Mouse (Mus musculus) ES-Bruce4 (cell line): ENCODE measurements at regions not wholly inside any gene's neighbourhood (a gene's known extent, or its start where the extent isn't known, plus 50 kb on each side); places are given as distances from the start of the nearest gene placed in this dataset.

Experiments
- CTCF ChIP-seq: IDR thresholded peaks from one replicate; pipeline ENCODE4 v1.8.1; 2011; ENCODE audit warnings: low read depth, low read length
- EP300 ChIP-seq: IDR thresholded peaks from 2 replicates; pipeline ENCODE4 v1.6.1; 2011; ENCODE audit warnings: low read depth, low read length; ENCODE audit not compliant: insufficient read depth
- POLR2A ChIP-seq: IDR thresholded peaks from one replicate; pipeline ENCODE4 v1.8.1; 2011; ENCODE audit warnings: low read length; ENCODE audit not compliant: insufficient read depth

DNA sequence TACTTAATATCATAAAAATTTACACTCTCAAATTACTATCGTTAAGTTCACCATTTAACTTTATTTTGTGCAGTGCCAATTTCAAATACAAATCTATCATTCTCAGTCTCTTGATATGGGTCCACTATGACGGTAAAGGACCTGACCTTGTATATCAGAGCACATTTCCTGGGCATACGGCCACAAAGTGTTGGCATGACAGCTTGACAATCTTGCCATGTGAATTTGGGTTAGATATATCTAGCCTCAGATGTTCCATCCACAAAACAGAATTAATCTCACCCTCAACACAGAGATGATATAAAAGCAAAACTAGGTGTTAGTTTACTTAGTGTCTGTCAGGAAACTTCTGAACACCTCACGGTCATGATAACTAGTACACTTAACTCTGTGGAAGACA, 120.8 kb downstream of the Ankrd50 start:
- TF ChIP-seq POLR2A (no peak), CTCF (no peak), EP300 (no peak)
